Mouse (Mus musculus): ENCODE data around the gene Vipr2.

DNA sequence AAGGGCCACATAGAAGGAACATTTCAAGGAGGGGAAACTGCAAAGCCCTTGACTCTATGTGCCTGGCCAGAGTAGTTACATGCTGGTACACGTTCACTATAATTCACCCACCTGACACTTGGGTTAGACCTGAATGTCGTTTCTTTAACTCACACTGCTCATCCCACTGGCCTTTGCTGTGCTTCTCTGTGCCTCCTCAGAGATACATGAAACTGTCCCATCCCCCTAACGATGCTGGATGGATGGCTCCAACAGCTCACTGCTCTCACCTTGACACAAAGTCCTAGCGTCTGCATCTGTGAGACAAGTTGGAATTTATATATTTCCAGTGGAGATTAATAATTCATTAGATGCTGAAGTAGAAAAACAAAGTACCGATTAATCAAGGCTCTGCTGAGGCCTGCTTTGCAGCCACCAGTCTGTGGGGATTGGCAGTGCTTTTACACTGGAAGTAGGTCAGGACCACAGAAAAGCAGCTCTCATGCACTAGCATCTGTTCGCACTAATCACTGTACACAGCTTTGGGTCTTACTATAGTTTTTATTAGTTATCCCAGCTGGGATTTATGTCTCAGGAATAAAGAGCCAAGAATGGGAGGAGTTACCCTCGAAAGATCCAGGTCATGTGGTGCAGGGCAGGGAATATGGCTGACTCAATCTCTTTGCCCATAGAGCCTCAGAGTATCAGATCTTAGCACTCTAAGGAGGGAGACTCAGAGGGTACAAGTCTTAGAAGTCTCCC is 79.4 kb downstream of the Vipr2 start:
- TF ChIP-seq GATA1 (IDR thresholded peaks at IDR 0.05; ENCODE audit: borderline replicate concordance, low read length) = no peak
- no peak for TF ChIP-seq FLI1 (IDR thresholded peaks at IDR 0.05; ENCODE audit: low read length)

All from megakaryocyte, embryonic 14.5 days (primary cell).